Mouse (Mus musculus): ENCODE measurements around the gene Pdk2. TPM values are rescaled to one million over a fixed set of nuclear protein-coding genes. Genes with fewer than 3 reads are reported as not detected.

Pdk2 gene
- polyA plus RNA-seq, 1 experiment from 2014 or later, result 16.2 TPM

- Histone ChIP-seq H3K9ac (replicated peaks) (0 out of 2 replicates have a peak overlapping the region, but pooled peaks have one; percentile 57), H3K4me2 (ENCODE audit: low read depth, low read length) (peak overlapping the region; percentile 88), H3K27ac (ENCODE audit: low read depth) (no peak overlapping the region), H3K27me3 (ENCODE audit: insufficient read depth, low read length) (peaks cover 25% of the 10 kb centered on the region), H3K4me3 (ENCODE audit: low read depth, low read length) (0 out of 2 replicates have a peak overlapping the region, but pooled peaks have one; percentile 49), H3K9me3 (ENCODE audit: low read length) (no peaks in the 10 kb centered on the region), H3K36me3 (replicated peaks; ENCODE audit: insufficient read depth, low read length) (peaks cover 25% of the 10 kb centered on the region), H3K4me1 (ENCODE audit: insufficient read depth) (peaks cover 32% of the 10 kb centered on the region)
- WGBS (ENCODE audit: insufficient replicate concordance), result 49% methylated on average over 4 of the region's 4 CpGs
- TF ChIP-seq EP300 (IDR thresholded peaks at IDR 0.05; ENCODE audit: low read depth) (no peak), CTCF (IDR thresholded peaks at IDR 0.05; ENCODE audit: low read depth) (no peak)
- ATAC-seq, result no peak
- no peak for DNase-seq
These were observed 35.1 kb downstream of the Pdk2 start for GRCm38 (mm10) chr11:95006038-95006437.

DNA sequence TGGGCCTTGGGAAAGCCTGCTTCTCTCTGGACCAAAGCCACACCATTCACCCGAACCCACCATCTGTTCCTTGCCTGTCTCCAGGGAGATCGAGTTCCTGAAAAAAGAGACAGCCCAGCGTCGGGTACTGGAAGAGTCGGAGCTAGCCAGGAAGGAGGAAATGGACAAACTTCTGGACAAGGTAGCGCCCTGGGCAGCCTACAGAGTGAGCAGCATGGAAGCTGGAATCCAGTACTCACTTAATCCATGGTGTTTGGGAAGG is 36.3 kb downstream of the Pdk2 start:
- DNase-seq, result no peak
- peaks cover 43% of the 10 kb centered on the region for H3K4me1 ChIP-seq (ENCODE audit: insufficient read depth)
- no peak overlapping the region for H3K4me2 ChIP-seq (ENCODE audit: low read depth, low read length)
- peak overlapping the region; percentile 29; the same call in 1 of the 2 replicates for H3K27ac ChIP-seq (ENCODE audit: low read depth)
- no peak overlapping the region for H3K9ac ChIP-seq (replicated peaks)
- H3K36me3 ChIP-seq (replicated peaks; ENCODE audit: insufficient read depth, low read length), result peaks cover 32% of the 10 kb centered on the region
- H3K4me3 ChIP-seq (ENCODE audit: low read depth, low read length), result no peak overlapping the region
- no peak for ATAC-seq
- no peaks in the 10 kb centered on the region for H3K9me3 ChIP-seq (ENCODE audit: low read length)
- WGBS (ENCODE audit: insufficient replicate concordance), result 81% methylated on average over 6 of the region's 6 CpGs
- TF ChIP-seq EP300 (IDR thresholded peaks at IDR 0.05; ENCODE audit: low read depth) (no peak), CTCF (IDR thresholded peaks at IDR 0.05; ENCODE audit: low read depth) (no peak)
- peaks cover 16% of the 10 kb centered on the region for H3K27me3 ChIP-seq (ENCODE audit: insufficient read depth, low read length)

GRCm38 (mm10) chr11:95004136-95004936 is 36.8 kb downstream of the Pdk2 start:
- WGBS (ENCODE audit: insufficient replicate concordance), result 86% methylated on average over 12 of the region's 12 CpGs
- Histone ChIP-seq H3K9ac (replicated peaks) (no peak overlapping the region), H3K9me3 (ENCODE audit: low read length) (no peaks in the 10 kb centered on the region), H3K4me2 (ENCODE audit: low read depth, low read length) (no peak overlapping the region), H3K4me1 (ENCODE audit: insufficient read depth) (peaks cover 39% of the 10 kb centered on the region), H3K27ac (ENCODE audit: low read depth) (peak overlapping the region; percentile 29; the same call in 1 of the 2 replicates), H3K27me3 (ENCODE audit: insufficient read depth, low read length) (peaks cover 11% of the 10 kb centered on the region; the same call in 1 of the 2 replicates), H3K4me3 (ENCODE audit: low read depth, low read length) (no peak overlapping the region), H3K36me3 (replicated peaks; ENCODE audit: insufficient read depth, low read length) (peaks cover 37% of the 10 kb centered on the region)
- DNase-seq, result no peak
- ATAC-seq, result no peak
- TF ChIP-seq EP300 (IDR thresholded peaks at IDR 0.05; ENCODE audit: low read depth) (no peak), CTCF (IDR thresholded peaks at IDR 0.05; ENCODE audit: low read depth) (no peak)

DNA sequence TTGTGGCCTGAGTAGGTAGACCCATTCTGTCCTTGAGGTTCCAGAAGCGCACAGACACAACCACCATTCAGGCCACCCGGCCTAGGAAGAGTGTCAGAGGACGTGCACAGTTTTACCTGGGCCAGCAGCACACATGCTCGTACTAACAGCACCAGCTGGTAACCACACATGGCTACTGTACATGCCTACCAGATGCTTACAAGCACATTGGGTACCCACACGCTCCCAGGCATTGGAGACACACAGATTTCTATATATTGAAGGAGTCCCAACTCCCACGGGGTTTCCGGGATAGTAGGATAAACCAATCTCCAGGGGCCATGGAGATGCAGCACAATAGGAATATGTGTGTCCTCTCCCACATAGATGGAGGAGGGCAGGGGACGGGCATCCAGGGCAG is 38.4 kb downstream of the Pdk2 start:
- Histone ChIP-seq H3K4me3 (ENCODE audit: low read depth, low read length) (no peak overlapping the region), H3K36me3 (replicated peaks; ENCODE audit: insufficient read depth, low read length) (peaks cover 41% of the 10 kb centered on the region), H3K4me1 (ENCODE audit: insufficient read depth) (peaks cover 46% of the 10 kb centered on the region), H3K4me2 (ENCODE audit: low read depth, low read length) (no peak overlapping the region), H3K9me3 (ENCODE audit: low read length) (no peaks in the 10 kb centered on the region), H3K27ac (ENCODE audit: low read depth) (no peak overlapping the region), H3K27me3 (ENCODE audit: insufficient read depth, low read length) (0 out of 2 replicates have a peak, but pooled peaks cover under 1% of the 10 kb centered on the region), H3K9ac (replicated peaks) (no peak overlapping the region)
- ATAC-seq (no peak), DNase-seq (no peak)
- TF ChIP-seq EP300 (IDR thresholded peaks at IDR 0.05; ENCODE audit: low read depth), result no peak
- no peak for TF ChIP-seq CTCF (IDR thresholded peaks at IDR 0.05; ENCODE audit: low read depth)
- WGBS (ENCODE audit: insufficient replicate concordance), result 91% methylated on average over 8 of the region's 8 CpGs

GRCm38 (mm10) chr11:95001584-95002347 is 39.4 kb downstream of the Pdk2 start:
- Histone ChIP-seq H3K4me2 (ENCODE audit: low read depth, low read length) (no peak overlapping the region), H3K4me3 (ENCODE audit: low read depth, low read length) (no peak overlapping the region), H3K9me3 (ENCODE audit: low read length) (no peaks in the 10 kb centered on the region), H3K27ac (ENCODE audit: low read depth) (no peak overlapping the region), H3K36me3 (replicated peaks; ENCODE audit: insufficient read depth, low read length) (peaks cover 46% of the 10 kb centered on the region), H3K27me3 (ENCODE audit: insufficient read depth, low read length) (no peaks in the 10 kb centered on the region), H3K9ac (replicated peaks) (no peak overlapping the region), H3K4me1 (ENCODE audit: insufficient read depth) (peaks cover 43% of the 10 kb centered on the region)
- DNase-seq (no peak), ATAC-seq (no peak)
- WGBS (ENCODE audit: insufficient replicate concordance), result 86% methylated on average over 21 of the region's 21 CpGs
- TF ChIP-seq CTCF (IDR thresholded peaks at IDR 0.05; ENCODE audit: low read depth), result no peak
- TF ChIP-seq EP300 (IDR thresholded peaks at IDR 0.05; ENCODE audit: low read depth), result no peak

DNA sequence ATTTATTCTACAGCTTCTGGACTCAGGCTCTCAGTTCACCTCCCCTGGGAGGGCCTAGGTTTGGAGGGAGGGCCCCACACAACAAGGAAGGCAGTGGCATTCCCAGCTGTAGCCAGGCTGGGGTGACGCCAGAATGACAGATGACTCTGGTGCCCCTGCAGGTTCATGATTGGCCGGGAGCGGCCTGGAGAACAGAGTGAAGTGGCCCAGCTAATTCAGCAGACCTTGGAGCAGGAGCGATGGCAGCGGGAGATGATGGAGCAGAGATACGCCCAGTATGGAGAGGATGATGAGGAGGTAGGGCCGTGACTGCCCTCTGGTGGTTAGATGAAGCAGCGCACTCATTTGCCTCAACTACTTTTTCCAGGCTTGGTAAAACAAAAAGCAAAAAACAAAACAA is 40.1 kb downstream of the Pdk2 start:
- WGBS (ENCODE audit: insufficient replicate concordance), result 11% methylated on average over 8 of the region's 8 CpGs
- H3K4me1 ChIP-seq (ENCODE audit: insufficient read depth), result peaks cover 42% of the 10 kb centered on the region
- H3K27ac ChIP-seq (ENCODE audit: low read depth), result peak overlapping the region; percentile 19; the same call in 1 of the 2 replicates
- peak overlapping the region; percentile 50 for H3K4me2 ChIP-seq (ENCODE audit: low read depth, low read length)
- peaks cover 52% of the 10 kb centered on the region for H3K36me3 ChIP-seq (replicated peaks; ENCODE audit: insufficient read depth, low read length)
- DNase-seq (peak; percentile 78), ATAC-seq (peak; percentile 37)
- H3K4me3 ChIP-seq (ENCODE audit: low read depth, low read length), result no peak overlapping the region
- no peaks in the 10 kb centered on the region for H3K27me3 ChIP-seq (ENCODE audit: insufficient read depth, low read length)
- no peak for TF ChIP-seq EP300 (IDR thresholded peaks at IDR 0.05; ENCODE audit: low read depth)
- peak; percentile 98 for TF ChIP-seq CTCF (IDR thresholded peaks at IDR 0.05; ENCODE audit: low read depth)
- no peak overlapping the region for H3K9ac ChIP-seq (replicated peaks)
- H3K9me3 ChIP-seq (ENCODE audit: low read length), result no peaks in the 10 kb centered on the region
